Mouse (Mus musculus) cerebellum, adult 8-10 months (tissue): Measurements from ENCODE around the gene Cmtm6.

Source experiments
- DNase-seq: peaks from one replicate; pipeline ENCODE4 v3.0.0; 2022

Cmtm6 gene

GRCm38 (mm10) chr9:114776361-114776760, 45.4 kb downstream of the Cmtm6 start:
- no peak for DNase-seq

DNA sequence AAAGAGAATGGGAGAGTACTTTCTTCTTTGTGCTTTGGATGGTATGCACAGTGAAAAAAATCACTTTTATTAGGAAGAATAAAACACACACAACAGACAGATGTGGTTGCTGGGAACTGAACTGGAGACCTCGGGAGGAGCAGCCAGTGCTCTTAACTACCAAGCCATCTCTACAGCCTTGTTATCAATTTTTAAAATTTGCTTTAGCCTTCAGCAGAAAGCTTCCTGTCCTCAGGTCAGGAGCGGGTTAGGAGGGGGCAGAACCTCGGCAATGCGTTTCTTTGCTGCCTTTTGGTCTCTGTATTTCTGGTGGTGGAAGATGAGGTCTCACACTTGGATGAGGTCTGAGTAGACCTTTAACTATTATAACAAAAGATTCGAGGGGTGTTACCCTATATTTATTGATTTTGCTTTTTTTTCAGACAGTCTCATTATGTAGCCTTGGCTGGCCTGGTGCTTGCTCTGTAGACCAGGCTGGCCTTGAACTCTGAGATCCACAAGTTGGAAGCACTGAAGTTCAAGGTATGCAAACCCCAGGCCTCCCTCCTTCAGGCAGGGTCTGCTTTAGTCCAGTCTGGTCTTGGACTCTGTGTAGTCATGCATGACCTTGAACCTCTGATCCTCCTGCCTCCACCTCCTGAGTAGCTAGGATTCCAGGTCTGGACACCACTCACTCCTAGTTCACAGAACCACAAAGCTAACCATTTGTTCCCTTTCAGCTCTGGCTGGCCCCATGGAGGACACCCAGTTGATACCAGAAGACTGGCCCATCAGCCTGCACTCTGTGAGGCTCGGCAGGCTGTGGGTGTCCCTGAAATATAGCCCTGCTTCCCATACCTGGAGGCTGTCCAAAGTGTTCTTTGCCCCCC, 46.5 kb downstream of the Cmtm6 start:
- no peak for DNase-seq

GRCm38 (mm10) chr9:114778047-114778390, 47.1 kb downstream of the Cmtm6 start:
- no peak for DNase-seq

DNA sequence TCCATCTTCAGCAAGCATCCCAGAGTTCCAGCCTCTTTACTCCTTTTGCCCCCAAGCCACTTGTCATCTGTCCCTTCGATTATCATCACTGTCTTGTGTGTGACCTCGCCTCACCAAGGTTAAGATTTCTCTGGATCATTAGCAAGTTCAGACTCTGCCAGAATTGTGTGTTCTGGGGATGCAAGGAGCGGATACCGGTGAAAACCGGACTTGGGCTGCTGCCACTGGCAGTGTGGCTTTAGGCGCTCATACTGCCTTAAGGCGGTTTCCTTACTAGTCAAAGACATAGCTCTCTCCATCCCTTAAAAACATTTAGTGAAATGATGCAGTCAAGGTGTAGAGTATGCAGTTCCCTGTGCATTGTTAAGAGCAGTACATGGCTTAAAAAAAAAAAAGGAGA, 48.0 kb downstream of the Cmtm6 start:
- no peak for DNase-seq

DNA sequence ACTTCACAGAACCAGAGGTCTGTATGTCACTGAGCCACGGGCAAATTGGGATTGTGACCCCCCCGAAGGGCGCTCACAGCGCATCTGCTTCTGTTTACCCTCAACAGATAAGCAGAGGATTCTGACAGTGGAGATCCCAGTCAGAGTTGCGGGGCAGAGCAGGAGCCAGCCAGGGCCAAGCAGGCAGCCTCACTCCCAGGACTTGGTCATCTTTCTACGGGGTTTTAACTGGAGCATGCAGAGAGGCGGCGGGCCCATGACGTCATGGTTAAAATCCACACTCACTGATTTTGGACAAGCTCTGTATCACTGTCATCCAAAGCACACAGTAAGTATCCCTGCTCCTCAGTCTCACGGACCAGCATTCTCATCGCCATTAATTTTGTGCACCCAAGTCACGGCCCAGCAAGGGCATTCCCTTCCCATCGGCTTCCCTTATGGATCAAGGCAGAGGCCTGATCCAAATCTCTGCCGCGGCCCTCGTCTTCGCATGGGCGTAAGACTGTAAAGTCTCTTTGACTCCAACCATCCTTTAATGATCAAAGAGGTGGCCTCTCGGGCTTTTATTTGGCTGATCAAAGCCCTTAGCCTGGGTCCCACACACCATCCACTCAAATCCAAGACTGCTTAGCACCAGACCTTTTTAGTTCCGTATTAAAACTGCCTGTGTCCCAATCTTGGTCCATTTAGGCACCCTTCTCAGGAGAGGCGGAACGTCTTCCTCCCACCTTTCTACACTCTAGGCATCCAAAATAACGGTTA, 49.2 kb downstream of the Cmtm6 start:
- DNase-seq: no peak

DNA sequence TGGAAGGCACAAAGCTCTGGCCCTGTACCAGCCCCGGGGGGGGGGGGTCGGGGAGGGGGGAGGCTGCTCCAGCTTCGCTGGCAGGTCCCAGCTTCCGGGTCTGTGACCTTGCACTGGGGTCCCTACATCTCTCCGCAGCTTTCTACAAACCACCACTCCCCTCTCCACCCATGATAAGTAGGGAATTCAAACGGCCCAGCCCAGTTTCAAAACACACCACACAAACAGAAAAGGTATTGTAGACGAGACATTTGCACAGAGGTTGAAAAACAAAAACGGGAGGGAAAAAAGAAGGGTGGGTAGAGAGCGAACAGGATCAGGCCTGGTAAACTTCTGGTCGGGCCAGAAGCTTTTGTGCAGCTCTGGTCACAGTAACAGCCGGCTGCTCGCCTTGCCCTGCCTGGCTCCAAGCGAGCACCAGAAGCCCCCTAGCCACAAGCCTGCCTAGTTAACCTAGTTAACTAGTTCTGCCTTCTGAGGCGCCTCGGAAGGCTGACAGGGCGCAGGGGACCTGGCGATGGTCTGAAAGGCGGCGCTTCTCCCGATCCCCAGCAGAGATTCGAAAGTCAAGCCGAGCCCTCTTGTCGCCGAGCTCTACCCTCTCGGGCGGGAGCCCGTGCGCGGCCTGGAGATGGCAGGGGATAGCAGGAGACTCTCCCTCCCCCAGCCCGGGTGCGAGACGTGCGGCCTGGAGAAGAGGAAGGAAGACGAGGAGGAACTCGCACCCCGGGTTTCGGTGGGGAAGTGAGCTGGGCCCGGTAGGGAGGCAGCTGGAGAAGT, 50.0 kb downstream of the Cmtm6 start:
- DNase-seq: no peak

DNA sequence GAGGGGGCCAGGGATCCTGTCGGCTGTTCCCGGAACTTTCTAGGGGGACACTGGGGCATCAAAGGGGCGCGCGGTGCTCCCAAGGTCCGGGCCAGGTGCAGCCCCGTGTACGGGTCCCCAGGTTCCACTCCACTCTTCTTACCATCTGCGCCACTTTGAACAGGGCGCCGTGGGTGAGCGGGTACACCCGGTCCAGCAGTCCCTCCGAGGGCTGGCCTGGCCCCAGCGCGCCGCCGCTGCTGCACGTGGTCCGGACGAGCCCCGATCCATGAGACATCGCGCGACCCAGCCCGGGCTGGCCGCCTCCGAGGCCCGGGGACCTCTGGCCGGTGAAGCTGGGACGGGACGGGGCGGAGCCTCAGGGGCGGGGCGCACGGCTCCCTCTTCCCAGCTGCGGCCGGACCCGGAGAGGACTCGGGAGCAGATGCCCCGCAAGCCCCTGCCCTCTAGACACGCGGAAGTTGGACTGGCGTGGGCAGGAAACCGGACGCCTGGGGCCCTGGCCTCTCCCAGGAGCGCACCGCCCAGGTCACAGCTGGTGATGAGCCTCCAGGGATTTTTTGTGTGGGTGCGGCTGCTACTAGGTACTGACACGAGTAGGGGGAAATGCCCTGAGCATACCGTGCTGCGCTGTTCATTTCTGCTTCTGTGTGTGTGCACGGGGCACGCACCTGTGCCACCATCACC, 50.8 kb downstream of the Cmtm6 start, which contains the start of gene Cmtm7:
Gene Cmtm7 (minus strand): TSS at position 331 of the 687 bp plus-strand sequence.
- peak; percentile 36 for DNase-seq

GRCm38 (mm10) chr9:114785432-114786125, 54.7 kb downstream of the Cmtm6 start:
- no peak for DNase-seq

GRCm38 (mm10) chr9:114787134-114787533, 56.2 kb downstream of the Cmtm6 start:
- DNase-seq: no peak

DNA sequence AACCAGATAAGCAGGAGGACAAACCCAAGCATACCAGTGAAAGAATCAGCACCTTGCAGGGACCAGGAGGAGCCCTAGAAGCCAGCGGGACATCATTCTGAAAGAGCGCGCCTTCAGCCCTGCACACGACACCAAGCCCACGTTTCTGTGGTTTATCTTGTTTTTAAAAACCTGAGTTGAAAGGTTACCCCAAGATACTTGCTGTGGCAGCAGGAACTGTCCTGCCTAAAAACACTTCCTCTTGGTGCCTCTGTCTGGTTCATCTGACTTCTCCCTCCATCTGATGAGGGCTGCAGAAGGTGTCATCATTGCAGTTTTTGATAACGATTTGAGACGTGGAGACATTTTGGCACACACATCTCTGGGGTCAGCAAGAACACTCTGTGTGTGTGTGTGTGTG, 56.8 kb downstream of the Cmtm6 start:
- no peak for DNase-seq

GRCm38 (mm10) chr9:114788697-114789096, 57.8 kb downstream of the Cmtm6 start:
- no peak for DNase-seq

DNA sequence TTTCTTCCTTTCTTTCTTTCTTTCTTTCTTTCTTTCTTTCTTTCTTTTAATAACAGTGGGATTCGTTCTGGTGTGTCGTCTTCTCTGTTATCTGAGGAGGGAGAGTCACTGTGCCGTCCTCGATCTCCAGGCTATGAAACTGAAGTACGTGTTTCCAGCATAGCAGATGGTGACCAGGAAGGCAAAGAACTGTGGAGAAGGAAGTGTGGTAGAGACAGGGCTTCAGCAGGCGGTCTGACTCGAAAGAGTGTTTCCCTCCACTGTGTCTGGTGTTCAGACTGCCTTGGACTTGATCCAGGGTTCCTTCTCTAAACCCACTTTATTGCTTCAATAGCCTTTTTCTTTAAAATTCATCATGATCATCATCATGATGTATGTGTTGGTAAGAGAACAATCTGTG, 58.6 kb downstream of the Cmtm6 start:
- DNase-seq: no peak

DNA sequence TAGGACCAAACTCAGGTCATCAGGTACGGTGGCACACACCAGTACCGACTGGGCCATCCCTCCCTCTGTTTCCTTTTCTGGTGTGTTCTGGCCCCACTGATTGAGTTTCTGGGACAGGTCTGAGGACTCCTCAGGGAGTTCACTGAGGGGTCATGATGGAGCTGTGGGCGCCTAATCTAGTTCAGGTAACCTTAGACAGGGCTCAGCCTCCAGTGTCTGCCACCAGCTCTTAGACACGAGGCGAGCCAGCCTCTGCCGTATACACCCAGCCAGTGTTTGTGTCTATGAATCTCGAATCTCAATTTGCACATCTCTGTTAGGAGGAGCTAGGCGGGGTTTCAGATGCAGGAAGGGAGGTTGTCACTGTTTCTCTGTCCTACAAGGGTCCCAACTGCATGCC, 59.1 kb downstream of the Cmtm6 start:
- no peak for DNase-seq

DNA sequence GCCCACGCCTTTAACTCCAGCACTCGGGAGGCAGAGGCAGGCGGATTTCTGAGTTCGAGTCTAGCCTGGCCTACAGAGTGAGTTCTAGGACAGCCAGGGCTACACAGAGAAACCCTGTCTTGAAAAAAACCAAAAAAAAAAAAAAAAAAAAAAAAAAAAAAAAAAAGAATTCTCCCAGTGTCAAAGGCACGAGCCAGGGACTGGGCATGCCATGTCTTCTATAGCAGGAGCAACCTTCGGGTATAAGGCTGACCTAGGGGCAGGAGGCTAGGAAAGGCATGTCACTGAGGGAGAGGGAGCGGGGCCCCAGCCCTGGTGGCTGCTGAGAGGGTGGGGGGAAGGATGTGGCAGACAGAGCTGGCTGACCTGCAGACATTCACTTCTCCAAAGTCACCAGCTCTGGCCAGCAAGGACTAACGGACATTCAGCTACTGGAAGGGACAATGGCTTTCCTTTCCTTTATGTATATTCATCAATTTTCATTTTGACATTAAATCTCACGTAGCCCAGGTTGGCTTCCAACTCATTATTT, 62.9 kb downstream of the Cmtm6 start:
- no peak for DNase-seq

DNA sequence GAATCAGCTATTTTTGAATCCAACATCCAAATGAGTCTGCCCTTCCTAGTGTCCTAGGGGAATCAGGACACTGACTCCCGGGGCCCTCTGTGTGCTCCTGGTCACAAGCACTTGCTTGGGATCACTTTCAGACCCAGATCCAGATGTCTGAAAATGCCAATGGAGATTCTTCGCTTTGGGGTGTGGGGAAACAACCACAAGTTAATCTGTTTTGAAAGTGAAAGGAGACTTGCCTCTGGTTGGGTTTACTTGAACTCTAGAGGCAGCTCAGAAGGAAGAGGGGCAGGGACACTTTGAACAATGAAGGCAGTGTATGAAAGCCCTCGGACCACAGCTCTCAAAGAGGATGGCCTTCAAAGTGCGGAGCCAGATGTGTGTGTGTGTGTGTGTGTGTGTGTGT, 63.6 kb downstream of the Cmtm6 start:
- no peak for DNase-seq

GRCm38 (mm10) chr9:114796473-114797050, 65.6 kb downstream of the Cmtm6 start:
- no peak for DNase-seq

GRCm38 (mm10) chr9:114797329-114798004, 66.6 kb downstream of the Cmtm6 start:
- peak; percentile 79 for DNase-seq

DNA sequence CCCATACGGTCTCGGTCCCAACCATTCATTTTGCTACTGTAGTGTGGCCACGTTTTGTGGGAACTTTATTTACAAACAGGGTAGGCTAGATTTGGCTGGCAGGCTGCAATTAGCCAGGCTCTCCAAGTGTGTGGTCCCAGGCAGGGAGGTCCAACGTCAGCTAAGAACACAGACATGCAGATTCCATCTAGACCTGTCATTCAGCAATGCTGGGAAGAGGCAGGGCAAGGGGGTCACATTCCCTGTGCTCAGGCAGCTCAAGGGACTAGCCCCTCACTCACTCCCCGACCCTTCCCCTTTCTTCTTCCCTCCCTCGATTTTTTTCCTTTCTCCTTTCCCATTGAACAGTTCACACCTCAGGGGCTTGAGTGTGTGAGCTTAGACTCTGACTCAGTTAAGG, 67.9 kb downstream of the Cmtm6 start:
- no peak for DNase-seq
